Mouse (Mus musculus) hindbrain, embryonic 13.5 days (tissue): ENCODE measurements around the gene Ccpg1. TPM values are rescaled to one million over a fixed set of nuclear protein-coding genes. Genes with fewer than 3 reads are reported as not detected.

Source experiments
- ATAC-seq: fragments of 200-750 bp; cut with Nextera tagmentation; 2 replicates; pipeline ENCODE4 v1.8.0; 2017; ENCODE audit warnings: moderate TSS enrichment; ENCODE audit not compliant: low FRiP score
- H3K27ac ChIP-seq: fragments of 300-500 bp; sonication (generic); 2 replicates; pipeline ENCODE4 v1.5.1; 2015; ENCODE audit warnings: inconsistent platforms, mild to moderate bottlenecking, moderate library complexity
- H3K27me3 ChIP-seq: fragments of 300-500 bp; sonication (generic); 2 replicates; pipeline ENCODE4 v1.6.1; 2015; ENCODE audit warnings: mild to moderate bottlenecking, inconsistent platforms
- H3K36me3 ChIP-seq: fragments of 300-500 bp; sonication (generic); 2 replicates; pipeline ENCODE4 v1.6.1; 2015; ENCODE audit warnings: mild to moderate bottlenecking, inconsistent platforms
- H3K4me1 ChIP-seq: fragments of 300-500 bp; sonication (generic); replicated peaks from 2 replicates; pipeline ENCODE4 v1.6.1; 2015; ENCODE audit warnings: inconsistent platforms
- H3K4me2 ChIP-seq: fragments of 300-500 bp; sonication (generic); 2 replicates; pipeline ENCODE4 v1.6.1; 2015; ENCODE audit warnings: inconsistent platforms, mild to moderate bottlenecking, moderate library complexity
- H3K4me3 ChIP-seq: fragments of 300-500 bp; sonication (generic); 2 replicates; pipeline ENCODE4 v1.5.1; 2015; ENCODE audit warnings: mild to moderate bottlenecking, inconsistent platforms
- H3K9ac ChIP-seq: fragments of 300-500 bp; sonication (generic); 2 replicates; pipeline ENCODE4 v1.6.1; 2015; ENCODE audit warnings: mild to moderate bottlenecking, inconsistent platforms
- H3K9me3 ChIP-seq: fragments of 300-500 bp; sonication (generic); 2 replicates; pipeline ENCODE4 v1.6.1; 2016; ENCODE audit warnings: inconsistent platforms
- WGBS: fragments of 180-500 bp; shearing (Covaris S2); methylation state at CpG from one replicate; pipeline ENCODE4 v1.1.7; 2015; 5-methylcytosine and 5-hydroxymethylcytosine counted together
- polyA plus RNA-seq: library from polyadenylated mRNA; unstranded; fragments of >200 nt; fragmentation: Nextera tagmentation; extraction: Ambion mirVana; gene quantifications from 2 replicates; pipeline ENCODE4 v1.2.1, GENCODE M21; 2015

The Ccpg1 gene
- polyA plus RNA-seq, 1 experiment from 2014 or later, result 42.7 TPM

DNA sequence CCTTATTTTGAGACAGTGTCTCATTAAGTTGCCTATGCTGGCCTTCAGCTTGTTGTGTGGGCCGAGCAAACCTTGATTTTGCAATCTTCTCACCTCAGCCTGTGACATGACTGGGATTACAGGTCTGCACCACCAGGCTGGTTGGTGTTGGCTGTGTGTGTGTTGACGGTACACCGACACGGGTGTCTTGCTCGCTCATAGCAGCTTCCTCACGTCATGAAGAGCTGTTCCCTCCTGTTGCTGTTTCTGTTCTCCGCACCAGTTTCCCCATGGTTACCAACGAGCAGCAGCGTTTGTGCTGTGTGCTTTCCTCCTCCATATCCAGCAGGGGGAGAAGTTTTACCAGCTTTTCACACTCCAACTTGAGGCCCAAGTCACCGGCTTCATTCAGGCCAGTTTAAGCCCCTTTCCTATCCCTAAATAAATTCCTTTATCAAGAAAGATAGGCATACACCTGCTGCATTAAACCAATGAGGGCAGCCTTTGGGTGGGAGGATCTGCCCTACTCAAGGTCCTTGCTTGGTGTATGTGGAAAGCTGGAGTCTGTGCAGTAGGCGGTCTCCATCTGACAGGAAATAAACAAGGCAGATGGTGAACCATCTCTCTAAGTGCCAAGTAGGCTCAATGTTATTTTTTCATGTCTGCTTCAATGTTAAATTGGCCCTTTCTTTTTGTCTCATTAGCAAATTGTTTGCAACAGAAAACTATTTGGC, 16.7 kb upstream of the Ccpg1 start:
- H3K36me3 ChIP-seq, result no peaks in the 10 kb centered on the region
- no peak overlapping the region for H3K4me2 ChIP-seq
- peak; percentile 63; the same call in 1 of the 2 replicates for ATAC-seq
- WGBS, result 35% methylated on average over 11 of the region's 11 CpGs
- no peak overlapping the region for H3K27ac ChIP-seq
- H3K9me3 ChIP-seq, result no peaks in the 10 kb centered on the region
- no peaks in the 10 kb centered on the region for H3K4me1 ChIP-seq
- H3K4me3 ChIP-seq, result no peak overlapping the region
- H3K27me3 ChIP-seq, result no peaks in the 10 kb centered on the region
- H3K9ac ChIP-seq, result no peak overlapping the region

DNA sequence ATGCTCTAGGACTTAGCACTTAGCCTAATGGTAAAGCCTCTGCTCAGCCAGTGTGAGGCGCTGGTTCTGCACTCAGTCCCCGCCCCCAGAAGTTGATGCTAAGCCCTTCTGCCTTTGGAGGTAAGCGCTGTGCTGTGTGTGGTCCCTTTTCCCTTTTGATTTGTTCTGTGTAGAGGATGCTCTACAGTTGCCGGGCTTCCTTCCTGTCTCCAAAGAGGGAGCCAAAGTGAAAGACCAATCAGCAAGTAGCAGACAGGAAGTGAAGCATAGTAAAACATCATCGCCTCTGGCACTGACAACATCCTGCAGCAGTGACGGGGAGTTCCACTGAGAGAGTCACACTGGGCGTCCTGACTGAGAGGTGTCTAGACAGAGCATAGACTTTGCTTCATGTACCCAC, 15.4 kb upstream of the Ccpg1 start:
- 72% methylated on average over 7 of the region's 7 CpGs for WGBS
- Histone ChIP-seq H3K4me2 (no peak overlapping the region), H3K36me3 (no peaks in the 10 kb centered on the region), H3K27me3 (no peaks in the 10 kb centered on the region), H3K9me3 (no peaks in the 10 kb centered on the region), H3K27ac (no peak overlapping the region), H3K4me3 (no peak overlapping the region), H3K9ac (no peak overlapping the region), H3K4me1 (no peaks in the 10 kb centered on the region)
- ATAC-seq, result no peak

DNA sequence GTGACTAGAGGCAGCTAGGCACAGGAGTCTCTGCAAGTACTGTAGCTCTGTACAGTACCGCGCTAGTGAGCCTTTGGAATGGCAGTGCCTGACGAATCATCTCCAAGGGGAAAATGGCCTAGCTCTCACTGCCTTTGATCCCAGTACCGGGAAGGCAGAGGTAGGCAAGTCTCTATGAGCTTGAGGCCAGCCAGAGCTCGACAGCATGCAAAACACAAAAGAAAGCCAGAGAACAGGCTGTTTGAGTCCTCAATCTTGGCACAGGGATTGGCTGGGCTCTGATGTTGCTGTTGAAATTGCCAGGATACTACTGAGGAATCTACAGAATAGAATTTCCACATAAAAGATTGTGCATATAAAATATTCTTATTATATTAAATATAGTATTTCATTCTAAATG, 12.8 kb upstream of the Ccpg1 start:
- Histone ChIP-seq H3K27ac (no peak overlapping the region), H3K4me3 (no peak overlapping the region), H3K9ac (no peak overlapping the region), H3K36me3 (no peaks in the 10 kb centered on the region), H3K4me1 (no peaks in the 10 kb centered on the region), H3K27me3 (no peaks in the 10 kb centered on the region), H3K9me3 (no peaks in the 10 kb centered on the region), H3K4me2 (no peak overlapping the region)
- no peak for ATAC-seq
- 89% methylated on average over 5 of the region's 5 CpGs for WGBS

DNA sequence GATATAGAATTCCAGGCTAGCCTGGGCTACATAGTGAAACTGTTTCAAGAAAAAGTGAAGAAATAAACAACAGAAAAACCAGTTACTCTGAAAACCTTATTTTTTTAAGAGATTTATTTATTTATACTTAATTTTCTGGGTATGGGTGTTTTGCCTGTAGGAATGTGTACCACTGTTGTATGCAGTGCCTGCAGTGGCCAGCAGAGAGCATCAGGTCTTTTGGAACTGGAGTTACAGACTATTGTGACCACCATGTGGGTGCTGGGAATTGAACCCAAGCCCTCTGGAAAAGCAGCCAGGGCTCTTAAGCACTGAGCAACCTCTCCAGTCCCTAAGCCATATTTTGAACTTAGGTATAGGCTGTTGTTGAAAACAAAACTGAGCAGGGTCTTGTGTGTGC, 12.2 kb upstream of the Ccpg1 start:
- Histone ChIP-seq H3K9ac (no peak overlapping the region), H3K4me1 (no peaks in the 10 kb centered on the region), H3K36me3 (no peaks in the 10 kb centered on the region), H3K4me3 (no peak overlapping the region), H3K4me2 (no peak overlapping the region), H3K9me3 (no peaks in the 10 kb centered on the region), H3K27me3 (no peaks in the 10 kb centered on the region), H3K27ac (no peak overlapping the region)
- no peak for ATAC-seq

DNA sequence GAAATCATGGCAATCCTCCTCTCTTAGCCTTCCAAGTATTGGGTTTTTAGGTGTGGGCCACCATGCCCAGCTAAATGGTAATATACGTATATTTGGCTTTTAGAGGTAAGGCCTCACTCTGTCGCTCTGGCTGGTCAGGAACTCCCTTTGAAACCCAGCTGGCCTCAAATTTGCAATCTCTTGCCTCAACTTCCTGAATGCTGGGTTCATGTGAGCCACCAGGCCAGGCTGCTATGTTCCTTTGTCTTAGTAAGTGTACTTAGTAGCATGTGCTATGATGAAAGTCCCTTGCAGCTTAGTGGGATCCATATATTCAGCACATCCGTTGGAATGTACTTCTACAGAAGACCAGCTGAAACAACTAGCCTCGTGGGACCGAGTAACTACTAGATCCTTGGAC, 10.5 kb upstream of the Ccpg1 start:
- H3K4me2 ChIP-seq, result no peak overlapping the region
- H3K27me3 ChIP-seq, result no peaks in the 10 kb centered on the region
- no peaks in the 10 kb centered on the region for H3K4me1 ChIP-seq
- WGBS, result 90% methylated on average over 5 of the region's 5 CpGs
- no peaks in the 10 kb centered on the region for H3K9me3 ChIP-seq
- no peak overlapping the region for H3K27ac ChIP-seq
- no peaks in the 10 kb centered on the region for H3K36me3 ChIP-seq
- ATAC-seq, result no peak
- H3K4me3 ChIP-seq, result no peak overlapping the region
- H3K9ac ChIP-seq, result no peak overlapping the region

DNA sequence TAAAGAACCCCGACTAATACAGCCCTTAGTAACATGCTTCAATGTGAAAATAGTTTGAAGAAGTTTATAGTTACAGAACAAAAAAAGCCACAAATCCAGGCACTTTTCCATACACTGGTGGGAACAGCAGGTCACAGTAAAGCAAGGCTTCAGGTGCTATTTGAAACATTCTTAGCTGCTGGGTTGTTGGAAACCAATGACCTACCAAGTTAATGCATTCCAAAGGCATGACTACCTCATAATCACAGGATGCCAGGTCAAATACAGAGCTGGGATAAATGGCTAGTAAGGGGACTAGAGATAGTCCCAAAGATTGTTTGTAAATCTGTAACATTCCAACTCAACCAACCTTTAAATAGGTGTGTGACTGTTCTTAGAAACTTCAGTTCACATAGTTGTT, 10.0 kb upstream of the Ccpg1 start:
- H3K4me2 ChIP-seq, result no peak overlapping the region
- H3K27ac ChIP-seq, result no peak overlapping the region
- WGBS, result 94% methylated on average over 1 of the region's 1 CpGs
- no peak overlapping the region for H3K4me3 ChIP-seq
- H3K27me3 ChIP-seq, result no peaks in the 10 kb centered on the region
- no peaks in the 10 kb centered on the region for H3K36me3 ChIP-seq
- H3K9ac ChIP-seq, result no peak overlapping the region
- H3K4me1 ChIP-seq, result no peaks in the 10 kb centered on the region
- ATAC-seq, result no peak
- H3K9me3 ChIP-seq, result no peaks in the 10 kb centered on the region

DNA sequence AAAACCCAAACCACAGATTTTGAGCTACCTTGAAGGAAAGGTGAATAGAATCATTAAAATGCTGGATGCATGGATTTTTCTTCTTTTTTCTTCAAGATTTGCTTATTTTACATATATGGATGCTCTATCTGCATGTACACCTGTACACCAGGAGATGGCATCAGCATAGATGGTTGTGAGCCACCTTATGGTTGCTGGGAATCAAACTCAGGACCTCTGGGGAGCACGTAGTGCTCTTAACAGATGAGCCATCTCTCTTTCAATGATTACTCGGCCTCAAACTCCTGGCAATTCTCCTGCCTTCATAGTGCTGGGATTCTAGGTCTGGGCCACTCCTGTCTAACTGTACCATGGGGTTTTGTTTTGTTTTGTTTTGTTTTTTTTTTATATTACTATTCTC, 2.2 kb upstream of the Ccpg1 start:
- no peak overlapping the region for H3K4me2 ChIP-seq
- H3K9me3 ChIP-seq, result no peaks in the 10 kb centered on the region
- no peak overlapping the region for H3K27ac ChIP-seq
- H3K9ac ChIP-seq, result no peak overlapping the region
- no peaks in the 10 kb centered on the region for H3K36me3 ChIP-seq
- H3K4me3 ChIP-seq, result no peak overlapping the region
- WGBS, result 63% methylated on average over 2 of the region's 2 CpGs
- no peak for ATAC-seq
- peaks cover 25% of the 10 kb centered on the region for H3K4me1 ChIP-seq
- no peaks in the 10 kb centered on the region for H3K27me3 ChIP-seq

DNA sequence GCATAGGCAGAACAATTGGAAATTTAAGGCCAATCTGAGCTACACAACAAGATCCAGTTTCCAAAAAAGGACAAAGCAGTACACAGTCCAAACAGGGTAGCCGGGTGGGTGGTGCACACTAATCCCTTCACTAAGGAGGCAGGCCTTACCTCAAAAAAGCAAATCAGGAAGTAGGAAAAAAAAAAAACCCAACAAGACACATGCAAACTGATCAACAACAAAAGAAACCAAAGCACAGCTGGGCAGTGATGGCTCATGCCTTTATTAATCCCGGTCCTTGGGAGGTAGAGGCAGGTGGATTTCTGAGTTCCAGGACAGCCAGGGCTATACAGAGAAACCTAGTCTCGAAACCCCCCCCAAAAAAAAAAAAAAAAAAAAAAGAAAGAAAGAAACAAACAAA, 2.5 kb downstream of the Ccpg1 start:
- Histone ChIP-seq H3K4me1 (peaks cover 25% of the 10 kb centered on the region), H3K36me3 (no peaks in the 10 kb centered on the region), H3K27ac (no peak overlapping the region), H3K4me2 (no peak overlapping the region), H3K4me3 (no peak overlapping the region), H3K9ac (no peak overlapping the region), H3K27me3 (no peaks in the 10 kb centered on the region), H3K9me3 (no peaks in the 10 kb centered on the region)
- ATAC-seq, result no peak
- WGBS, result 68% methylated on average over 3 of the region's 3 CpGs

DNA sequence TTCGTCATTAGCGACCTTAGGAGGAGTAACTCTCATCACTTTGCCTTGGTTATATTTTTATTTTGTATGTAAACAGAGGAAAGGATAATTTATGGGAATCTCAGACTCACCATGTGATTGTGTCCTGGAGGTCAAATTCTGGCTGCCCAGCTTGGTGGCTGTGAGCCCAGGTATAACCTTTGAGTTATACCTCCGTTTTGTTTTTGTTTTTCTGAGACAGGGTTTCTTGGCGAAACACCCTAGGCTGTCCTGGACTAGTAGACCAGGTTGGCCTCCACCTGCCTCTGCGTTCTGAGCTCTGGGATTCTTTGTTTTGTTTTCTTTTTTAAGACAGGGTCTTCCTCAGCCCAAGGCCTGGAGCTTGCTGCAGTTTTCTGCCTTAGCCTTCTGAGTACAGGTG, 3.5 kb downstream of the Ccpg1 start:
- 87% methylated on average over 5 of the region's 5 CpGs for WGBS
- Histone ChIP-seq H3K4me2 (no peak overlapping the region), H3K4me1 (peaks cover 25% of the 10 kb centered on the region)

DNA sequence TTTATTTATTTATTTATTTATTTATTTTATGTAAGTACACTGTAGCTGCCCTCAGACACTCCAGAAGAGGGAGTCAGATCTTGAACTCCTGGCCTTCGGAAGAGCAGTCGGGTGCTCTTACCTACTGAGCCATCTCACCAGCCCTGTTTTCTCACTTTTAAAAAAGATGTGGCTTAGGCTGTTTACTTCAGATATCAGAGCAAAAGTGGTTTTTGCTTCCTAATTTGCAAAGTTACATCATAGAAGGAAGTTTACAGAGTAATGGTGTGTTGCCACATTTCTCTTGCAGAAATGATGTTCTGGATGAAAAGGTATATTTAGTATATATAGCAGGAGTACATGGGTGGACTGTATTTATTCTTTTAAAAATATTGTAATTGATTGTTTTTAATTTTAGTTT, 6.2 kb downstream of the Ccpg1 start:
- ATAC-seq, result no peak
- 97% methylated on average over 2 of the region's 2 CpGs for WGBS
- H3K9me3 ChIP-seq, result no peaks in the 10 kb centered on the region
- no peaks in the 10 kb centered on the region for H3K36me3 ChIP-seq
- no peak overlapping the region for H3K4me2 ChIP-seq
- no peaks in the 10 kb centered on the region for H3K27me3 ChIP-seq
- H3K9ac ChIP-seq, result no peak overlapping the region
- no peak overlapping the region for H3K27ac ChIP-seq
- no peak overlapping the region for H3K4me3 ChIP-seq
- peaks cover 9% of the 10 kb centered on the region for H3K4me1 ChIP-seq

More for the DNA sequence above, 3.5 kb downstream of the Ccpg1 start:
- Histone ChIP-seq H3K27ac (no peak overlapping the region), H3K4me3 (no peak overlapping the region), H3K9ac (no peak overlapping the region), H3K27me3 (no peaks in the 10 kb centered on the region), H3K36me3 (no peaks in the 10 kb centered on the region), H3K9me3 (no peaks in the 10 kb centered on the region)
- no peak for ATAC-seq

DNA sequence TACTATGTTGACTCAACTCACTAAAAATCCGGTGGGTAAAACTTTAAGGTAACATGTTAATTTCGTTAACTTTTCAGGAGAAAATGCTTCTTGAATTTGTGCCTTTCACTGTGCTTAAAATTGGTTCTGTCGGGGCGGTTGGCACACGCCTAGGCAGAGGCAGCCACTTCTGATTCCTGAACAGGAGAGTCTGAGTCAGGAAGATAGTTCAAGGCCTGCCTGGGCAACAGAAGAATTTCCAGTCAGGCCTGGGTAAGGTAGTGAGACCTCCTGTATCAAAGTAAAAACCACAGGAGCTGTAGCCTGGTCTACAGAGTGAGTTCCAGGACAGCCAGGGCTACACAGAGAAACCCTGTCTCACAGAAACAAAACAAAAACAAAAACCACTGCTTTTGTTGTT, 7.3 kb downstream of the Ccpg1 start:
- Histone ChIP-seq H3K27me3 (no peaks in the 10 kb centered on the region), H3K4me2 (no peak overlapping the region), H3K4me3 (no peak overlapping the region), H3K36me3 (peaks cover under 1% of the 10 kb centered on the region; the same call in 1 of the 2 replicates), H3K27ac (no peak overlapping the region), H3K4me1 (no peaks in the 10 kb centered on the region), H3K9ac (no peak overlapping the region), H3K9me3 (no peaks in the 10 kb centered on the region)
- ATAC-seq, result no peak
- whole genome bisulfite sequencing, result 90% methylated on average over 5 of the region's 5 CpGs

DNA sequence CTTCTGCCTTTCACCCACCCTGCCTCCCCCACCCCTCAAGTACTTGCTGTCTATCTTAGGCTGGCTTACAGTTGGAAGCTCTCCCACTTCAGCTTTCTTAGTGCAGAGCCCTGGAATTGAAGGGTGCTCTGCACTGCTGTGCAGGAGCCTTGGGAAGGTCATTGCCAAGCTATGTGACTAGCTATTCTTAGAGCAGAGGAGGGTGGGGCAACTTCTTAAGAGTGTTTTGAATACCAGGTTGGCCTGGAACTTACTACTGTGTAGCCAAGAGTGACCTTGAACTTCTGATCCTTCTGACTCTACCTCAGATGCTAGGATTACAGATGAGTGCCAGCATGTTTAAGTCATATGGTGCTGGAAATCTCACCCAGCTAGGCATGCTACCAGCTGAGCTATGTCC, 10.9 kb downstream of the Ccpg1 start:
- Histone ChIP-seq H3K36me3 (peaks cover 13% of the 10 kb centered on the region), H3K9me3 (no peaks in the 10 kb centered on the region), H3K4me2 (no peak overlapping the region), H3K27ac (no peak overlapping the region), H3K27me3 (no peaks in the 10 kb centered on the region), H3K4me3 (no peak overlapping the region), H3K9ac (no peak overlapping the region), H3K4me1 (no peaks in the 10 kb centered on the region)
- no peak for ATAC-seq

DNA sequence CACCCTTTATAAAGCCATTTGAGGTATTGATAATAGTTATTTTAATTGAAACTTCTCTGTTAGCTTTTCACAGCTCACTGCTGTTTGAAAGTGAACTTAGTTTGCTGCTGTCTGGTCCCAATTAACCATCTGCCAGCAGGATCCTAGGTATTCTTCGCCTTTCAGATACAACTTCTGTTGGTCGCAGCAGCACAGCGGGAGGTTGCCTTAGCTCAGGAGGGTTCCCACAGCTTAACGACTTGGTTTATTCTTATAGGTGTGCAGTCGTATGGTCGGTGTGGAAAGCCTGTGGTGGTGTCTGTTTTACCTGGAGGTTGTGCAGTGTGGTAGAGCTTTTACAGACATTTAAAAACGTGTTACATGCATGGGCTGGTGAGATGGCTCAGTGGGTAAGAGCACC, 11.6 kb downstream of the Ccpg1 start:
- Histone ChIP-seq H3K4me3 (no peak overlapping the region), H3K4me1 (no peaks in the 10 kb centered on the region), H3K9ac (no peak overlapping the region), H3K4me2 (no peak overlapping the region), H3K9me3 (no peaks in the 10 kb centered on the region), H3K27me3 (no peaks in the 10 kb centered on the region), H3K27ac (no peak overlapping the region), H3K36me3 (peaks cover 20% of the 10 kb centered on the region)
- no peak for ATAC-seq
- WGBS, result 61% methylated on average over 7 of the region's 7 CpGs
